Mouse (Mus musculus): ENCODE measurements around the gene Wscd2.

GRCm38 (mm10) chr5:113479075-113479474, 11.1 kb upstream of the Wscd2 start:
- no peak for TF ChIP-seq CTCF (conservative IDR thresholded peaks at IDR 0.05; ENCODE audit: low read length)
- no peak for TF ChIP-seq POU5F1 (IDR thresholded peaks at IDR 0.05; ENCODE audit: borderline replicate concordance, low read length)
- TF ChIP-seq NANOG (IDR thresholded peaks at IDR 0.05; ENCODE audit: borderline replicate concordance, low read length): no peak
